Mouse (Mus musculus) kidney, embryonic 16.5 days (tissue): ENCODE results near the gene Stk39. TPM values are rescaled to one million over a fixed set of nuclear protein-coding genes. Genes with fewer than 3 reads are reported as not detected.
A peak's percentile ranks its signal among the peaks of the same experiment; 100 is the strongest.
"Not testable (repeated sequence)": the region's sequence is repeated elsewhere in the genome, so short reads cannot be mapped to it uniquely, and the experiment has no call there.

Experiments used
- ATAC-seq: fragments of 200-750 bp; cut with Nextera tagmentation; 2 replicates; pipeline ENCODE4 v1.8.0; 2017; ENCODE audit warnings: moderate TSS enrichment; ENCODE audit not compliant: low FRiP score, low TSS enrichment
- H3K27ac ChIP-seq: fragments of 300-500 bp; sonication (generic); 2 replicates; pipeline ENCODE4 v1.5.1; 2014; ENCODE audit warnings: low read length
- H3K27me3 ChIP-seq: fragments of 300-500 bp; sonication (generic); 2 replicates; pipeline ENCODE4 v1.6.1; 2014; ENCODE audit warnings: low read length, control low read depth, mixed read lengths; ENCODE audit not compliant: insufficient read depth
- H3K36me3 ChIP-seq: fragments of 300-500 bp; sonication (generic); 2 replicates; pipeline ENCODE4 v1.6.1; 2014; ENCODE audit warnings: low read length, control low read depth, mixed read lengths; ENCODE audit not compliant: insufficient read depth
- H3K4me1 ChIP-seq: fragments of 300-500 bp; sonication (generic); 2 replicates; pipeline ENCODE4 v1.6.1; 2014; ENCODE audit warnings: low read length, control low read depth, mixed read lengths; ENCODE audit not compliant: insufficient read depth
- H3K4me2 ChIP-seq: fragments of 300-500 bp; sonication (generic); replicated peaks from 2 replicates; pipeline ENCODE4 v1.6.1; 2014; ENCODE audit warnings: low read depth, low read length
- H3K4me3 ChIP-seq: fragments of 300-500 bp; sonication (generic); 2 replicates; pipeline ENCODE4 v1.5.1; 2014; ENCODE audit warnings: mild to moderate bottlenecking, low read length
- H3K9ac ChIP-seq: fragments of 300-500 bp; sonication (generic); replicated peaks from 2 replicates; pipeline ENCODE4 v1.6.1; 2014; ENCODE audit warnings: low read length
- H3K9me3 ChIP-seq: fragments of 300-500 bp; sonication (generic); 2 replicates; pipeline ENCODE4 v1.6.1; 2016; ENCODE audit warnings: low read length, control low read depth
- WGBS: fragments of 180-500 bp; shearing (Covaris S2); extraction: QIAGEN DNeasy Blood & Tissue Kit; methylation state at CpG from one replicate; pipeline ENCODE4 v1.1.7; 2014; 5-methylcytosine and 5-hydroxymethylcytosine counted together
- polyA plus RNA-seq: library from polyadenylated mRNA; unstranded; fragments of >200 nt; fragmentation: Nextera tagmentation; extraction: Ambion mirVana; gene quantifications from 2 replicates; pipeline ENCODE4 v1.2.1, GENCODE M21; 2015

The Stk39 gene
- polyA plus RNA-seq, 1 experiment from 2014 or later = 14.9 TPM

DNA sequence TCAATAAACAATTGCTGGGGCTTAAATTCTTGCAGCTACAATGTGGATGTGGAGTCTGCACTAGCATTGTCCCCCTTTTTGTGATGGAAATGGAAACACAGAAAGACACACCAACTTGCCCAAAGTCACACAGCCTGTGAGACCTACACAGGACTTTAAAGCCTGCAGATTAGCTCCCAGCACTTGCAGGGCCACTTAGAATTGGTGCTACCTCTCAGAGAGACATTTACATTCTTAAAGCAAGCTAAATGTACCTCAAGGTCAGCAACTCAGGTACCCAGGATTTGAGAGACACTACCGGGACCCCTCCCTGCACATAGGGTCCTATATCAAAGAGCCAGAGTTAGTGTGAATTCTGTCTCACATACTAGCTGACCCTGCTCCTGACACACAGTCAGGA, 227.5 kb downstream of the Stk39 start:
- no peaks in the 10 kb centered on the region for H3K36me3 ChIP-seq
- no peak for ATAC-seq

DNA sequence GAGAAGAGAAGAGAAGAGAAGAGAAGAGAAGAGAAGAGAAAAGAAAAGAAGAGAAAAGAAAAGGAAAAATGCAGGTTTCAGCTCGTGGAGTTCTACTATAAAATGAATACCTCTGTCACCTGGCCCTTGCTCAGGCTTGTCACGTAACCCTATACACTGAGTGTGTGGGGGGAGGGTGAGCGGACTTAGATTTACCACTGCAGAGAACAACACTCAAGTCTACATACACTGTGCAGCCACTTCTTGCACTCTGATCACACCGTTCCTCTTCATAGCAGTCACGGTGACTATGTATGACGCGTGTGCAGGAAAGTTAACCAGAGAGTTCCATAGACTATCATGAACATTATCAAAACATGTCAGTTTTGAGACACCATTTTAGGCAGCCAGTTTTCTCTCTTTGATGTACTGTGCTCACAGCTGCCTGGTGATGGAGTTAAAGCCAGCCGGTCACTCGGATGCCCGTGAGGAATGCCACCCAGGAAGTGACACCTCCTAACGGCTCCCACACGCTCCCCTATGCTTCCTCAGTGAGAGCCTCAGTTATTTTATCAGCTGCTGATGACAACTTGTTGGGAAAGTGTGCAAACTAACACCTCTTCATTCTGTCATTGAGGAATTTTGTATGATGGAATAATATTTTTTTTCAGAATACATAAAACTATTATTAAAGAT, 228.1 kb downstream of the Stk39 start:
- no peak for ATAC-seq
- H3K4me2 ChIP-seq = no peak overlapping the region
- H3K9ac ChIP-seq = no peak overlapping the region

More for the DNA sequence above, 227.5 kb downstream of the Stk39 start:
- Histone ChIP-seq H3K27me3 (no peaks in the 10 kb centered on the region), H3K9ac (no peak overlapping the region), H3K4me1 (peaks cover 16% of the 10 kb centered on the region), H3K9me3 (no peaks in the 10 kb centered on the region), H3K4me2 (no peak overlapping the region), H3K27ac (no peak overlapping the region), H3K4me3 (no peak overlapping the region)
- WGBS = 81% methylated on average over 1 of the region's 1 CpGs

DNA sequence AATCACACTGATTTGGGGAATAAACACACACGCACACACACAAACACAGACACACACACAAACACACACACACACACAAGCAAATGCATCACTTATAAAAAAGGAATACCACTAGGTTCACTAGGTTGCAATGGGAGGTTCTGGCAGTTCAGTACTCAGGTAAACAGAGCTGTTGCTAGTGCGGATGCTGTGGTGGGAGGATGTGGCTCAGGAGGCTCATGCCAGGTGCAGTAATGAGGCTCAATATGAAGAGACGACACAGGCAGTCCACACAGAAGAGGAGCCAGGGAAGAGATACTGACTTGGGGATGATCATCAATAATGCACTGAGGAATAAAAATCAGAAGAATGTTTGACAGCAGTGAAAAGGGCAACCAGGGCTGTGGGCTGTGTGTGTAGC, 228.8 kb downstream of the Stk39 start:
- no peak overlapping the region for H3K4me3 ChIP-seq
- no peak overlapping the region for H3K4me2 ChIP-seq
- no peak overlapping the region for H3K9ac ChIP-seq
- 75% methylated on average over 3 of the region's 3 CpGs for WGBS
- no peaks in the 10 kb centered on the region for H3K27me3 ChIP-seq
- H3K9me3 ChIP-seq = no peaks in the 10 kb centered on the region
- no peak for ATAC-seq
- no peaks in the 10 kb centered on the region for H3K36me3 ChIP-seq
- H3K27ac ChIP-seq = no peak overlapping the region
- peaks cover 20% of the 10 kb centered on the region for H3K4me1 ChIP-seq

More for the DNA sequence above, 228.1 kb downstream of the Stk39 start:
- H3K36me3 ChIP-seq = no peaks in the 10 kb centered on the region
- WGBS = 43% methylated on average over 12 of the region's 12 CpGs
- H3K27ac ChIP-seq = no peak overlapping the region
- H3K4me3 ChIP-seq = no peak overlapping the region
- H3K27me3 ChIP-seq = no peaks in the 10 kb centered on the region
- H3K9me3 ChIP-seq = no peaks in the 10 kb centered on the region
- H3K4me1 ChIP-seq = peaks cover 16% of the 10 kb centered on the region

DNA sequence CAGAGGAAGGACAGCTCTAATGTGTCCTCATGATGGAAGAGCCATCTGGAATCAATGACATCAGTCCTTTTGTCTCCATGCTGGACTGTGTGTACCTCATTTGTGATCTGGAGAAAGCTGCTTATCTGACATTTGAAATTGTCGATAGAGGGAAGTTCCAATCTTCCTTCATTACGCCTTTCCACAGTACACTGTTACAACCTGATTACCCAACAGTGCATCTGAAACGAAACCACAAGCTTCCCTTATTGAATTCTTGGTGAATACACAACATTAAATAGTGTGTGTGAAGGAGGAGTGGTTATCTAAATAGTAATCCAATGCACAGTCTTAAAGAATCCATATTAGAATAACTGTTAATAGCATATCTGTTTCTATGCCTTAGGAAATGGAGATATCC, 230.0 kb downstream of the Stk39 start:
- Histone ChIP-seq H3K36me3 (no peaks in the 10 kb centered on the region), H3K27me3 (no peaks in the 10 kb centered on the region), H3K4me2 (no peak overlapping the region), H3K4me1 (peaks cover 22% of the 10 kb centered on the region), H3K27ac (no peak overlapping the region), H3K9ac (no peak overlapping the region), H3K4me3 (no peak overlapping the region), H3K9me3 (no peaks in the 10 kb centered on the region)
- WGBS = 90% methylated on average over 3 of the region's 3 CpGs
- no peak for ATAC-seq

DNA sequence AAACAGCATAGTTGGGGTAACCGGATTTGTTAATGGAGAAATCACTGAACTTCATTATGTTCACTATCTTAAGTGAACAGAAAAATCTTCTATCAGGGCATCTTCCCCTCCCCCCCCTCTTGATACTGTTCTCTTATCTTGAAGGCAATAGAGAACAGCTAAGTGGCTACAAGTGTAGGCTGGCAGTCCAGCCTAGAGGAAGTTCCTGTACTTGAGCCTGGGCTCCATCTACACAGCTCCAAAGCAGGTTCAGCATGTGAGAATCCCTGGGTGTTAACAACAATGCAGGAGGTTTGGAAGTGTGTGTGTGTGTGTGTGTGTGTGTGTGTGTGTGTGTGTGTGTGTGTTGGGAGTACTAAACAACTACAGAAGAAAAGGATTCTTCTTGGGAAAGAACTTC, 230.4 kb downstream of the Stk39 start:
- ATAC-seq = no peak
- H3K36me3 ChIP-seq = no peaks in the 10 kb centered on the region
- no peaks in the 10 kb centered on the region for H3K9me3 ChIP-seq
- WGBS = 97% methylated on average over 1 of the region's 1 CpGs
- H3K4me3 ChIP-seq = no peak overlapping the region
- no peak overlapping the region for H3K27ac ChIP-seq
- peaks cover 22% of the 10 kb centered on the region for H3K4me1 ChIP-seq
- H3K4me2 ChIP-seq = no peak overlapping the region
- H3K27me3 ChIP-seq = no peaks in the 10 kb centered on the region
- no peak overlapping the region for H3K9ac ChIP-seq

DNA sequence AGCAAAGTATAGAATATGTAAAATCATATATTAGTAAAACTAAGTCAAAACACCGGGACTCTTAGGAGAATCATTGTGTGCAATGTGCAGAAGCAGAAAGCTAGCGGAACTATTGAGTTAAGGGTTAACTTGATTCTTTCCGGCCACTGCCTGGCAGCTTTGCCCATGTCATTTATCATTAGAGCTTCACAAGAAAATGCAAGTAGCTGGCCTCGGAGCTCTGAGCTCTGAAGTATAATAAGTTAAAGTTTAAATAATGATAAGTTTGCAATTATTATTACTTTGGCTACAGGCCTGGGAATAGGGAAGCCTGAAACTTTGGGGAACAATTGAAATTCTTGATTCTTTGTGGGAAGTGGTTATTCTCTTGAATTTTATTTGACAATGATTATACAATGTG, 232.7 kb downstream of the Stk39 start:
- H3K27me3 ChIP-seq, H3K4me2 ChIP-seq, H3K9me3 ChIP-seq, H3K9ac ChIP-seq, H3K36me3 ChIP-seq, ATAC-seq, H3K4me3 ChIP-seq: not testable (repeated sequence)
- 0 out of 2 replicates have a peak overlapping the region, but pooled peaks have one; percentile 63 for H3K27ac ChIP-seq
- 18% methylated on average over 4 of the region's 4 CpGs for WGBS
- peaks cover 16% of the 10 kb centered on the region for H3K4me1 ChIP-seq

DNA sequence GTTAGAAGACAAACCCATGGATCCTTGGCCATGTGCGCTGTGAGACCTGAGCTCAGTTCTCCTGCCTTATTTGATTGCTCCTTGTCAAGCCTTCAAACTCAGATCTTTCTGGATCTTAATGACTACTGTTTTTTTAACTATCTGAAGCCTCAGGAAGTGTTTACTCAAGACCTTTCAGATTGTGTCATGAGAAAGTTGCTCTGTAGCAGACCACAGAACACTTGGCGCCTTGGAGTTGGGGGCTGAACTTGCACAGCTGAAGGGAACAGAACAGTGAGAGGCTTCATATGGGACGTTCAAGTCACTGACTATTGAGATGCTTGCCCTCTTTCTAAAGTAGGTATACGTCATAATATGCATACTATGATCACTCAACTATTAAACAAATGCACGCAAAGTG, 239.1 kb downstream of the Stk39 start:
- no peaks in the 10 kb centered on the region for H3K36me3 ChIP-seq
- ATAC-seq = no peak
- H3K4me3 ChIP-seq = no peak overlapping the region
- 85% methylated on average over 5 of the region's 5 CpGs for WGBS
- H3K9ac ChIP-seq = no peak overlapping the region
- H3K27ac ChIP-seq = no peak overlapping the region
- no peaks in the 10 kb centered on the region for H3K27me3 ChIP-seq
- no peaks in the 10 kb centered on the region for H3K9me3 ChIP-seq
- H3K4me2 ChIP-seq = no peak overlapping the region
- H3K4me1 ChIP-seq = no peaks in the 10 kb centered on the region

DNA sequence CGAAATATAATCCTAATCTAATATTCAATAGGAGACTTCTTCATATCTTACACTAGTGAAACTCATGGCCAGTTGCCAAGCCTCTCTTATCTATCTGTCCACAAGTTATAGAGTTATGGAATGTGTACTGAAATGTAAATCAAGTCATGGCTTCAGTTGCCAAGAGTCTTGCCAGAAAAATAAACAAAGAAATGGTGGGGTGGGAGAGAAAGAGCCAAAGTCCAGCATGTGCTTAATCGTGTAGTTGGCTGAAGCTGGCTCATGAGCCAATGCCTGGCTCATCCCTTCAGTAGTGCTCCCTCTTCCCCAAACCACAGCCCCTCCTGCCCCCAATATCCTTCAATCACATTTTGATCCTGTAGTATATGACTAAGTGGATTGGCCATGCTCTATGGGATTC, 242.2 kb downstream of the Stk39 start:
- Histone ChIP-seq H3K36me3 (no peaks in the 10 kb centered on the region), H3K9ac (no peak overlapping the region), H3K27ac (no peak overlapping the region), H3K4me3 (no peak overlapping the region), H3K4me2 (no peak overlapping the region), H3K27me3 (no peaks in the 10 kb centered on the region), H3K4me1 (no peaks in the 10 kb centered on the region), H3K9me3 (no peaks in the 10 kb centered on the region)
- 61% methylated on average over 2 of the region's 2 CpGs for WGBS
- ATAC-seq = no peak

DNA sequence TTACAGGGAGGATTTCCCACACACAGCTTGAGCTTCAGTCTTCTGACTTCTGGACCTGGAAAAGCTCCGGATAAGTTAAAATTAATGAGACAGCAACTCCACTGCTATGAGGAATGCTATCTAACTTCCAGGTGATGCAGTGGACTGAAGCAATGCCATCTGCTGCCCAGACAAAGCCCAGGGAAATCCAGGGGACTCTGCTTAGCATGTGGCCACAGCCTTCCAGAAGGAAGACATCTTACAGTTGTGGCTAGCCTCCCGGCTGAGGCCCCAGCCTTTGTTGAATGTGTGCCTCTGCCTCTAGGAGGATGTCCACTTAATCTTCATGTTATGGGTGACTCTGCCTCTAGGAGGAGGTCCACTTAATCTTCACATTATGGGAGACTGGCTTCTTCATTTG, 243.0 kb downstream of the Stk39 start:
- Histone ChIP-seq H3K4me3 (no peak overlapping the region), H3K9me3 (no peaks in the 10 kb centered on the region), H3K4me1 (no peaks in the 10 kb centered on the region), H3K27me3 (no peaks in the 10 kb centered on the region), H3K36me3 (no peaks in the 10 kb centered on the region), H3K9ac (no peak overlapping the region), H3K4me2 (no peak overlapping the region), H3K27ac (0 out of 2 replicates have a peak overlapping the region, but pooled peaks have one; percentile 31)
- no peak for ATAC-seq
- WGBS = 61% methylated on average over 2 of the region's 2 CpGs

DNA sequence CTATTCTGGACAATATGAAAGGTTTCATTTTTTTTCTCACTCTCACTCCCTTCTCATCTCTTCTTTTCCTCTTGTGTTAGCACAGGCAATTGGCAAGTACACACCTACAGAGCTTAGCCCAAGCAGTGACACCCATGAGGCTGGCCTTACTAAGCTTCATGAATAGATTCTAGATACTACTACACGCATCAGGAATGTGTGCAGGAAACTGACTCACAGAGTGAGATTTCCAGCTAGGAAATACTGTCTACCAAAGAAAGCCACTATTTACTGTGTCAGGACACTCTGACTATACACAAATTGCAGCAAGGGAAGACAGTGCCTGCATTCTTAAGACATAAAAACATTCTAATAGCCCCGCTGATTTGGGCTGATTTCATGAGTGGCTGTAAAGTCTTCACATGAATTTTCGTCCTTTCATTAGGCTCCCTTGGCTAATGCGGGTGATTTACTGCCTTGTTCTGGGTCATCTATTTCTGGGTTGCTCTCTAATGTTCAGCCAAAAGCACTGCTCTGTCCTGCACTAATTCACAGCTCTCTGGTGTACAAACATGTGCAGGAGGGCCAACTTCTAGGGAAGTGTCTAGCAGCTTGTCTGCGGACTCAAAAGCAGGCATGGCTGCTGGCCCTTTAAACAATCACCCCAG, 249.7 kb downstream of the Stk39 start:
- H3K4me1 ChIP-seq = peaks cover 32% of the 10 kb centered on the region
- H3K27ac ChIP-seq = peak overlapping the region; percentile 41
- no peak overlapping the region for H3K4me3 ChIP-seq
- H3K36me3 ChIP-seq = peaks cover 3% of the 10 kb centered on the region; the same call in 1 of the 2 replicates
- ATAC-seq = peak; percentile 85
- no peaks in the 10 kb centered on the region for H3K27me3 ChIP-seq
- WGBS = 13% methylated on average over 5 of the region's 5 CpGs
- H3K9me3 ChIP-seq = no peaks in the 10 kb centered on the region
- no peak overlapping the region for H3K4me2 ChIP-seq
- no peak overlapping the region for H3K9ac ChIP-seq
